Mouse (Mus musculus): Measurements from ENCODE around the gene Riiad1.

- TF ChIP-seq POLR2A (IDR thresholded peaks at IDR 0.05; ENCODE audit: control insufficient read depth in 1 of 2, insufficient read depth in 1 of 2, low read depth in 1 of 2, low read length in 2 of 2, poor library complexity in 1 of 2) (no peak), E2F4 (IDR thresholded peaks at IDR 0.05; ENCODE audit: borderline replicate concordance, low read depth, low read length) (no peak), ZNF384 (IDR thresholded peaks at IDR 0.05; ENCODE audit: low read depth, low read length) (no peak), EP300 (IDR thresholded peaks at IDR 0.05; ENCODE audit: low read depth in 1 of 2, low read length in 2 of 2) (no peak), MEF2A (IDR thresholded peaks at IDR 0.05; ENCODE audit: extremely low read depth, insufficient replicate concordance, low read depth, low read length, poor library complexity, severe bottlenecking) (no peak), TAL1 (IDR thresholded peaks at IDR 0.05; ENCODE audit: low read length) (no peak), USF2 (IDR thresholded peaks at IDR 0.05; ENCODE audit: borderline replicate concordance in 1 of 2, insufficient read depth in 1 of 2, low read depth in 1 of 2, low read length in 2 of 2) (no peak), BHLHE40 (IDR thresholded peaks at IDR 0.05; ENCODE audit: borderline replicate concordance, low read depth, low read length) (no peak)
These were observed 7.4 kb upstream of the Riiad1 start for GRCm38 (mm10) chr3:94487581-94487980.
